Mouse (Mus musculus) olfactory bulb, adult 2 months (tissue): ENCODE results near the gene Ccdc30. TPM values are rescaled to one million over a fixed set of nuclear protein-coding genes. Genes with fewer than 3 reads are reported as not detected.
A peak's percentile ranks its signal among the peaks of the same experiment; 100 is the strongest.

Experiments used
- H3K27ac ChIP-seq: fragments of 200-500 bp; 2 replicates; pipeline ENCODE4 v1.5.1; 2012; ENCODE audit warnings: low read depth, low read length; ENCODE audit not compliant: insufficient read depth
- H3K4me1 ChIP-seq: fragments of 200-500 bp; 2 replicates; pipeline ENCODE4 v1.6.1; 2012; ENCODE audit warnings: low read length; ENCODE audit not compliant: control insufficient read depth, insufficient read depth
- H3K4me3 ChIP-seq: fragments of 200-500 bp; 2 replicates; pipeline ENCODE4 v1.5.1; 2012; ENCODE audit warnings: mild to moderate bottlenecking, low read depth, low read length, moderate library complexity; ENCODE audit not compliant: insufficient read depth
- CTCF ChIP-seq: fragments of 200-500 bp; IDR thresholded peaks from 2 replicates; pipeline ENCODE4 v1.5.1; 2012; ENCODE audit warnings: low read depth, mild to moderate bottlenecking, low read length, moderate library complexity; ENCODE audit not compliant: insufficient read depth
- POLR2A ChIP-seq: fragments of 200-500 bp; IDR thresholded peaks from 2 replicates; pipeline ENCODE4 v1.6.1; 2012; ENCODE audit warnings: mild to moderate bottlenecking, low read depth, low read length, moderate library complexity; ENCODE audit not compliant: insufficient read depth
- WGBS: fragments of 180-500 bp; shearing (Covaris S2); methylation state at CpG from one replicate; pipeline ENCODE4 v1.1.7; 2018; 5-methylcytosine and 5-hydroxymethylcytosine counted together
- polyA plus RNA-seq: library from polyadenylated mRNA; stranded (reverse); fragments of >200 nt; gene quantifications from 2 replicates; pipeline ENCODE4 v1.2.4, GENCODE M21; 2012; ENCODE audit warnings: low replicate concordance; ENCODE audit not compliant: missing spikeins, insufficient read depth, insufficient read length

Gene Ccdc30
- polyA plus RNA-seq, 1 experiment, result not detected

- H3K4me1 ChIP-seq, result peaks cover 4% of the 10 kb centered on the region; the same call in 1 of the 2 replicates
- H3K4me3 ChIP-seq, result peak overlapping the region; percentile 57
- no peak for TF ChIP-seq POLR2A
- TF ChIP-seq CTCF, result no peak
- H3K27ac ChIP-seq, result peak overlapping the region; percentile 63; the same call in 1 of the 2 replicates
- under 1% methylated on average over 31 of the region's 31 CpGs for WGBS
These were observed 6.6 kb upstream of the Ccdc30 start for GRCm38 (mm10) chr4:119421921-119422293.

- no peak overlapping the region for H3K27ac ChIP-seq
- peak overlapping the region; percentile 57 for H3K4me3 ChIP-seq
- H3K4me1 ChIP-seq, result peaks cover 4% of the 10 kb centered on the region; the same call in 1 of the 2 replicates
- 61% methylated on average over 3 of the region's 3 CpGs for WGBS
- TF ChIP-seq CTCF (no peak), POLR2A (no peak)
These were observed 5.9 kb upstream of the Ccdc30 start for GRCm38 (mm10) chr4:119421191-119421590.

- 89% methylated on average over 3 of the region's 3 CpGs for WGBS
- Histone ChIP-seq H3K27ac (no peak overlapping the region), H3K4me1 (peaks cover 6% of the 10 kb centered on the region), H3K4me3 (no peak overlapping the region)
- TF ChIP-seq POLR2A (no peak), CTCF (no peak)
These were observed 2.6 kb upstream of the Ccdc30 start for GRCm38 (mm10) chr4:119417894-119418293.

- TF ChIP-seq POLR2A (no peak), CTCF (no peak)
- 75% methylated on average over 3 of the region's 3 CpGs for WGBS
- H3K4me1 ChIP-seq, result peaks cover 10% of the 10 kb centered on the region
- H3K27ac ChIP-seq, result no peak overlapping the region
- H3K4me3 ChIP-seq, result no peak overlapping the region
These were observed 1.9 kb upstream of the Ccdc30 start for GRCm38 (mm10) chr4:119417270-119417669.

GRCm38 (mm10) chr4:119412791-119413190 is 2.5 kb downstream of the Ccdc30 start:
- TF ChIP-seq CTCF (no peak), POLR2A (no peak)
- Histone ChIP-seq H3K4me3 (no peak overlapping the region), H3K27ac (no peak overlapping the region), H3K4me1 (peaks cover 7% of the 10 kb centered on the region)
- 37% methylated on average over 6 of the region's 6 CpGs for WGBS

- TF ChIP-seq CTCF (no peak), POLR2A (no peak)
- WGBS, result 71% methylated on average over 12 of the region's 12 CpGs
- no peak overlapping the region for H3K4me3 ChIP-seq
- no peak overlapping the region for H3K27ac ChIP-seq
- peaks cover 7% of the 10 kb centered on the region for H3K4me1 ChIP-seq
These were observed 3.3 kb downstream of the Ccdc30 start for GRCm38 (mm10) chr4:119411877-119412650.

GRCm38 (mm10) chr4:119403431-119403830 is 11.9 kb downstream of the Ccdc30 start:
- H3K27ac ChIP-seq, result no peak overlapping the region
- H3K4me1 ChIP-seq, result no peaks in the 10 kb centered on the region
- 54% methylated on average over 2 of the region's 2 CpGs for WGBS
- H3K4me3 ChIP-seq, result no peak overlapping the region
- no peak for TF ChIP-seq POLR2A
- TF ChIP-seq CTCF, result no peak

GRCm38 (mm10) chr4:119400896-119401295 is 14.4 kb downstream of the Ccdc30 start:
- Histone ChIP-seq H3K4me3 (no peak overlapping the region), H3K27ac (no peak overlapping the region), H3K4me1 (no peaks in the 10 kb centered on the region)
- 60% methylated on average over 7 of the region's 7 CpGs for WGBS
- TF ChIP-seq CTCF (no peak), POLR2A (no peak)

GRCm38 (mm10) chr4:119398751-119399150 is 16.6 kb downstream of the Ccdc30 start:
- TF ChIP-seq CTCF, result no peak
- TF ChIP-seq POLR2A, result no peak
- H3K27ac ChIP-seq, result no peak overlapping the region
- no peaks in the 10 kb centered on the region for H3K4me1 ChIP-seq
- 87% methylated on average over 7 of the region's 7 CpGs for WGBS
- no peak overlapping the region for H3K4me3 ChIP-seq

GRCm38 (mm10) chr4:119390369-119390768 is 25.0 kb downstream of the Ccdc30 start:
- Histone ChIP-seq H3K27ac (no peak overlapping the region), H3K4me3 (no peak overlapping the region), H3K4me1 (no peaks in the 10 kb centered on the region)
- WGBS, result 63% methylated on average over 1 of the region's 1 CpGs
- TF ChIP-seq POLR2A (no peak), CTCF (0 out of 2 replicates have a peak, but pooled peaks have one; percentile 19)
